Mouse (Mus musculus) liver, postnatal 0 days (tissue): ENCODE measurements at regions not wholly inside any gene's neighbourhood (a gene's known extent, or its start where the extent isn't known, plus 50 kb on each side); places are given as distances from the start of the nearest gene placed in this dataset.

Experiments
- ATAC-seq: fragments of 200-750 bp; cut with Nextera tagmentation; 2 replicates; pipeline ENCODE4 v1.8.0; 2017; ENCODE audit warnings: mild to moderate bottlenecking, moderate library complexity
- DNase-seq: peaks from one replicate; pipeline ENCODE4 v3.0.0-alpha.2; 2016
- H3K27ac ChIP-seq: fragments of 300-500 bp; sonication (generic); 2 replicates; pipeline ENCODE4 v1.5.1; 2014; ENCODE audit warnings: antibody characterized with exemption, moderate library complexity, mild to moderate bottlenecking, low read depth
- H3K27me3 ChIP-seq: fragments of 300-500 bp; sonication (generic); 2 replicates; pipeline ENCODE4 v1.6.1; 2014; ENCODE audit warnings: low read length, control low read depth, mixed read lengths; ENCODE audit not compliant: insufficient read depth
- H3K36me3 ChIP-seq: fragments of 300-500 bp; sonication (generic); replicated peaks from 2 replicates; pipeline ENCODE4 v1.6.1; 2014; ENCODE audit warnings: mild to moderate bottlenecking, control low read depth, low read length, moderate library complexity, mixed read lengths; ENCODE audit not compliant: insufficient read depth
- H3K4me1 ChIP-seq: fragments of 300-500 bp; sonication (generic); 2 replicates; pipeline ENCODE4 v1.6.1; 2014; ENCODE audit warnings: antibody characterized with exemption, mild to moderate bottlenecking, control low read depth; ENCODE audit not compliant: insufficient read depth
- H3K4me2 ChIP-seq: fragments of 300-500 bp; sonication (generic); 2 replicates; pipeline ENCODE4 v1.6.1; 2014; ENCODE audit warnings: low read depth, mild to moderate bottlenecking, low read length, moderate library complexity, mixed read lengths
- H3K4me3 ChIP-seq: fragments of 300-500 bp; sonication (generic); 2 replicates; pipeline ENCODE4 v1.5.1; 2014; ENCODE audit warnings: low read depth, low read length
- H3K9ac ChIP-seq: fragments of 300-500 bp; sonication (generic); replicated peaks from 2 replicates; pipeline ENCODE4 v1.6.1; 2014; ENCODE audit warnings: mild to moderate bottlenecking, moderate library complexity
- H3K9me3 ChIP-seq: fragments of 300-500 bp; sonication (generic); 2 replicates; pipeline ENCODE4 v1.6.1; 2016; ENCODE audit warnings: mild to moderate bottlenecking, control low read depth, low read length, mixed read lengths
- CTCF ChIP-seq: sonication (generic); IDR thresholded peaks from 2 replicates; pipeline ENCODE4 v1.5.1; 2016; ENCODE audit warnings: antibody characterized with exemption, low read depth
- EP300 ChIP-seq: IDR thresholded peaks from 2 replicates; pipeline ENCODE4 v1.6.1; 2016; ENCODE audit warnings: antibody characterized with exemption, low read depth, mild to moderate bottlenecking
- WGBS: fragments of 180-500 bp; shearing (Covaris S2); extraction: QIAGEN DNeasy Blood & Tissue Kit; methylation state at CpG from one replicate; pipeline ENCODE4 v1.1.7; 2014; ENCODE audit not compliant: insufficient replicate concordance; 5-methylcytosine and 5-hydroxymethylcytosine counted together

DNA sequence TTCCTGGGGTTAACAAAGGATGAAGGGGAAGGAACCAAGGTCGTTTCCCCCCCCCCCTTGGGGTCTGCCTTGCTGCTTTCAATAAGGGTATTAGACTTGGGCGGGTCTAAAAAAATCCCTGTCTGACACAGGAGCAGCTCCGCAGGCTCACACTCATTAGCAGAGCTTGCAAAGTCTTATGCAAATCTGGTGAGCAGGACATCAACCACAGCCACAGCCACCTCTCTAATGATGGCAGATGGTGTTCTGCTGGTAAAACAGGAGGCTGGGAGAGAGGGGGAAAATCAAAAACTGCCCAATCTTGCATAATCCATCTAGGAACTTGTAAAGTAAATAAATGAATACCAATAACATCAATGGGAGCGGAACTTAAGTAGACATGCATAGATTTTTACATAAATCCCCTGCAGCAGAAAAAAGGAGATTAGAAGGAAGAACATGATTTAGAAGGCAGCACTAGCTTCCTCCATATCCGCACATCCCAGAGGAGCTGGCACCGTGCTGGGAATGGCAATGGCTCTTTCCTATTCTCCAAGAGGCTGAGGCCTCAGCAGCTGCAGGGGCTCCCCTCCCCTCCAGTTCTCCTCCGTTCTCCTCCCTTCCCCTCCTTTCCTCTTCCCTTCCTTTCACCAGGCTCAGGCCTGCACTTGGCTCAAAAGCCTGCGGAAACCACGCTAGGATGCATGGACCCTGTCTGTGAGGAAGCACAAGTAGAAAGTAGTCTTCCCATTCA is 65.6 kb upstream of the Pirt start:
- Histone ChIP-seq H3K9ac (no peak overlapping the region), H3K36me3 (no peaks in the 10 kb centered on the region), H3K27me3 (no peaks in the 10 kb centered on the region), H3K4me1 (no peaks in the 10 kb centered on the region), H3K4me3 (no peak overlapping the region), H3K9me3 (no peaks in the 10 kb centered on the region), H3K27ac (no peak overlapping the region), H3K4me2 (no peak overlapping the region)
- no peak for ATAC-seq
- no peak for DNase-seq
- WGBS: 47% methylated on average over 9 of the region's 9 CpGs
- no peak for TF ChIP-seq EP300
- no peak for TF ChIP-seq CTCF
